Mouse (Mus musculus): ENCODE results near the gene Inafm2. TPM values are rescaled to one million over a fixed set of nuclear protein-coding genes. Genes with fewer than 3 reads are reported as not detected.

The Inafm2 gene
- total RNA-seq, 4 experiments from 2014 or later = 45.3 to 49.6 (median 47.4) TPM

- no peak for DNase-seq (ENCODE audit: low spot score in 2 of 2)
Observed at GRCm38 (mm10) chr2:118725511-118725910, 20.0 kb upstream of the Inafm2 start.

- peak in 1 of 2 experiments; percentile 0 for DNase-seq (ENCODE audit: low spot score in 2 of 2)
Observed at GRCm38 (mm10) chr2:118726873-118727272, 18.7 kb upstream of the Inafm2 start.

- DNase-seq (ENCODE audit: low spot score in 2 of 2) = no peak
Observed at GRCm38 (mm10) chr2:118727911-118728310, 17.6 kb upstream of the Inafm2 start.

GRCm38 (mm10) chr2:118728337-118728736, 17.2 kb upstream of the Inafm2 start, which contains the start of gene Plcb2:
Plcb2 (minus strand) TSS chr2:118728438.
- DNase-seq (ENCODE audit: low spot score in 2 of 2) = no peak

GRCm38 (mm10) chr2:118729194-118729593, 16.4 kb upstream of the Inafm2 start:
- DNase-seq (ENCODE audit: low spot score in 2 of 2) = no peak

- DNase-seq (ENCODE audit: low spot score in 2 of 2) = no peak
Observed at GRCm38 (mm10) chr2:118729816-118730621, 15.5 kb upstream of the Inafm2 start.

- DNase-seq (ENCODE audit: low spot score in 2 of 2) = peak; percentile 47 to 60
Observed at GRCm38 (mm10) chr2:118730622-118730915, 15.0 kb upstream of the Inafm2 start.

- no peak for DNase-seq (ENCODE audit: low spot score in 2 of 2)
Observed at GRCm38 (mm10) chr2:118731981-118732380, 13.6 kb upstream of the Inafm2 start.

GRCm38 (mm10) chr2:118733341-118733740, 12.2 kb upstream of the Inafm2 start:
- DNase-seq (ENCODE audit: low spot score in 2 of 2) = peak in 1 of 2 experiments; percentile 35

GRCm38 (mm10) chr2:118740341-118740740, 5.2 kb upstream of the Inafm2 start:
- DNase-seq (ENCODE audit: low spot score in 2 of 2) = no peak

- peak in 1 of 2 experiments; percentile 30 for DNase-seq (ENCODE audit: low spot score in 2 of 2)
Observed at GRCm38 (mm10) chr2:118741183-118741582, 4.4 kb upstream of the Inafm2 start.

- DNase-seq (ENCODE audit: low spot score in 2 of 2) = no peak
Observed at GRCm38 (mm10) chr2:118743261-118743943, 2.2 kb upstream of the Inafm2 start.

- DNase-seq (ENCODE audit: low spot score in 2 of 2) = no peak
Observed at GRCm38 (mm10) chr2:118744621-118745020, 937 bp upstream of the Inafm2 start.

GRCm38 (mm10) chr2:118745915-118746901, 650 bp downstream of the Inafm2 start:
- DNase-seq (ENCODE audit: low spot score in 2 of 2) = peak in 1 of 2 experiments; percentile 44

- no peak for DNase-seq (ENCODE audit: low spot score in 2 of 2)
Observed at GRCm38 (mm10) chr2:118747301-118747960, 1.9 kb downstream of the Inafm2 start.

- no peak for DNase-seq (ENCODE audit: low spot score in 2 of 2)
Observed at GRCm38 (mm10) chr2:118749341-118749884, 3.9 kb downstream of the Inafm2 start.

GRCm38 (mm10) chr2:118750476-118750875, 4.9 kb downstream of the Inafm2 start:
- DNase-seq (ENCODE audit: low spot score in 2 of 2) = no peak

GRCm38 (mm10) chr2:118751896-118752791, 6.6 kb downstream of the Inafm2 start:
- no peak for DNase-seq (ENCODE audit: low spot score in 2 of 2)

- DNase-seq (ENCODE audit: low spot score in 2 of 2) = no peak
Observed at GRCm38 (mm10) chr2:118752792-118753108, 7.2 kb downstream of the Inafm2 start.

- no peak for DNase-seq (ENCODE audit: low spot score in 2 of 2)
Observed at GRCm38 (mm10) chr2:118754143-118754542, 8.6 kb downstream of the Inafm2 start.
